Mouse (Mus musculus): ENCODE measurements at regions not wholly inside any gene's neighbourhood (a gene's known extent, or its start where the extent isn't known, plus 50 kb on each side); places are given as distances from the start of the nearest gene placed in this dataset.

GRCm38 (mm10) chr3:15118634-15119356 is 213.3 kb downstream of the Gm9733 start:
- no peak for DNase-seq

DNA sequence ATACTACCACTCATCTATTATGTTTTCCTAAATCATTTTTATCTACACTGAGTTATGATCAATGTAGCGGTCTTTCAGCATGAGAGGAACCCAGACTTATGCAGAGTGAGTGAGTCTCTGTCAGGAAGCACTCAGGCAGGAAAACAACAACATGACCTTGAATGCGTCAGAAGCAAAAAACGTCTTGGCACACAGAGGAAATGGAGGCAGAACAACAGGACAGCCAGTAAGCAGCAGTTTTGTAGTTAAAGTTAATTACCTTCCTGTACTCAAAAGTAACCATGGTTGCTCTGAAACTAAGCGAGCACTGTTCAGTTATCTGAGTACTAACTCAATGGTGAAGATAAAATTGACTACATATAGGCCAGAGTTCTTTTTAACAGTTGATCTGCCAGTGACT is 205.4 kb downstream of the Gm9733 start:
- DNase-seq = no peak

GRCm38 (mm10) chr3:15128370-15128769 is 203.7 kb downstream of the Gm9733 start:
- DNase-seq = no peak

DNA sequence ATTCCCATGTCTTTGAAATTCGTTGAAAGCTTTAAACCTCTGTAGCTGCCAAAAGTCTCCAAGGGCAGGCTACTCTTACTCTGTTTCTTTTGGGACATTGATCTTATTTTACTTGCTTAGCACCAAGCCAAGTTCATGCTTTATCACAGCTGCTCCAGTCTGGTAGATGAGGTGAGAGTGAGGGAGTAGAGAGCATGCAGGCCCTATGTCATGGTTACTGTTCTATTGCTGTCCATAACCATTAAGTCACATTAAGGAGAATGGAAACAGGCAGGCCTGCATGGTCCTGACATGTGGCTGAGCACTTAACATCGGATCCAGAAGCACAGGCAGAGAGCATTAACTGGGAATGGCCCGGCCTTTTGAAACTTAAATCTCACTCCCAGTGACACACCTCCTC is 203.1 kb downstream of the Gm9733 start:
- no peak for DNase-seq

GRCm38 (mm10) chr3:15129729-15130369 is 202.3 kb downstream of the Gm9733 start:
- DNase-seq = no peak

- no peak for DNase-seq
These were observed 200.0 kb downstream of the Gm9733 start for GRCm38 (mm10) chr3:15132136-15132535.

- no peak for DNase-seq
These were observed 192.6 kb downstream of the Gm9733 start for GRCm38 (mm10) chr3:15139550-15139949.

DNA sequence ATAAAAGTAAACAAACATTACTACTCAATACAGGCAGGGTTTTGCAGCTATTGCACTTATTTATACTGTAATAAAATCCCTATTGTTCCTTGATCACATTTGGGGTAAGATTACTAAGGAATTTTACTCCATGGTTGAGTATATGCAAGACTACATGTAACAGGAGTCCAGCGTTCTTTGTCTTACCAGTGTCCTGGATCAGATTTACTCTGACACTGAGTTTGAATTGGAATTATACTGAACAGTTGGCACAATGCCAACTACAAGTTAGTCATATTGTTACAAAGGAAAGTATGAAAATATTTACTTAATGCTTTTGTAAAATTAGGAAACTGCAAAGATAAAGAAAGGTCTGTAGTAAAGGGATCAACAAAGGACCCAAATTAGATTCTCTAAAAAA is 178.4 kb downstream of the Gm9733 start:
- DNase-seq = no peak

- DNase-seq = peak; percentile 84
These were observed 177.9 kb downstream of the Gm9733 start for GRCm38 (mm10) chr3:15154153-15154552.

GRCm38 (mm10) chr3:15156681-15157080 is 175.4 kb downstream of the Gm9733 start:
- no peak for DNase-seq

DNA sequence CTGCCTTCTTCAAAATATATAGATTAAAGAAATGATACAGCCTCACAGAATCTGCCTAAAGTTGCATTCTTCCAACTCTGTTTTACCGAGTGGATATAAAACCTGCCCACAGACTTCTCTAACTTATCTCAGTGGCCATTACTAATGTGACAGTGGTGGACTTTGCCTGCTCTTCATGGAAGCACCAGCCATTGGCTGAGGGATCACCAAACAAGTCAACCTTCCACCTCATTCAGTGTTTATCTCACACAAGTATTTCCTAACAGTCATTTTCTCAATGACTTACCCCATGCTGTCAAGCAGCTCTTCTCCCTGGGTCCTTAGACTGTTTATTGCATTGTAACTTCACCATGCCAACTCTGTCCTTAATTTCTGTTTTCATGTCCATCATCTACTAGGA is 174.3 kb downstream of the Gm9733 start:
- DNase-seq = no peak

GRCm38 (mm10) chr3:15158926-15159325 is 173.2 kb downstream of the Gm9733 start:
- no peak for DNase-seq

DNA sequence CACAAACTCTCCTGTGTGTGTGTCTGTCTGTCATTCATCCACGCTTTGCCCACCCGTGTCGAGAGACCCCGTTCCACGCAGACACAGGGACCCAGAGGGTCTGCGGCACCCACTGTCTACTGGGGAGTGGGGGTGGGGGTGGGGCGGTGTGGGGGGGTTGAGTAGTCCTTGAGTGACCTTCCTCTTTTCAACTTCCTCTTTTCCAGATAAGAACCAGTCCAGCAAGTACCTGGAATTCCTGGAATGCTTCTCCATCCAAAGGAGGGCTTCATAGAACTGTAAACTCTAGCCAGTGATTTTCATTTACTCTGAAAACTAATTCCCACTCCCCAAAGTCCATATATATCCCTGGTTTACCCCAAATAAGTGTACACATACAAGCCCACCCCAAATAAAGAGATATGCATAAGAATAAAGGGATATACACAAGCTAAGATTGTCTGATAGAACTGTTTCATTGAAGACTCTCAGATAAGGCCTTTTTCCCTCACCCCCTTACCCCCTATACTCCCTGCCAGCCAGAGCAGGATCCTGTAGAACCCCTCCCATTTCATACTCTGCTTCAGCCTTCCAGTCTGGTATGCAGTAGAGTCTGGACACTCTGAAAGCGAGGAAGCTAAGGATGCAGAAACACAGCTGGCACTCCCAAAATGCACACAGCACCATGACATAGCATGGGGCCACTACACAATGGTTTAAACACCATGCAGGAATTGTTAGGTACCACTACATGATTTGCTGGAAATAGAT is 172.0 kb downstream of the Gm9733 start:
- no peak for DNase-seq

DNA sequence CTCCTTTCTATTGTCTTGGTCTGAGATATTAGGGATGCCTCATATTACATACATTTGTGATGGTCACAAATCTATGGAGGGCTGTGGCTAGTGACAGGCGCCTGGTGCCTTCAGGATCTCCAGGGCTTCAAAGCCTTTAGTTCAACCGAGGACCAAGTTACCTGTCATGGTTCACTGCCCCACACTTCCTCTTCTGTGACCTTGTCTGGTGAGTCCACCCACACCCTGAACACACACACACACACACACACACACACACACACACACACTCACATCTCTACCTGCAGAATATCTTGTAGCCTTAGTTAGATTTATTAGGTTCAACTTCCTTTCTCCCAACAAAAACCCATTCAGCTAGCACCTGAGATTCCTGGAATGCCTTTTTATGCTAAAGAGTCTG is 156.3 kb downstream of the Gm9733 start:
- DNase-seq = no peak

DNA sequence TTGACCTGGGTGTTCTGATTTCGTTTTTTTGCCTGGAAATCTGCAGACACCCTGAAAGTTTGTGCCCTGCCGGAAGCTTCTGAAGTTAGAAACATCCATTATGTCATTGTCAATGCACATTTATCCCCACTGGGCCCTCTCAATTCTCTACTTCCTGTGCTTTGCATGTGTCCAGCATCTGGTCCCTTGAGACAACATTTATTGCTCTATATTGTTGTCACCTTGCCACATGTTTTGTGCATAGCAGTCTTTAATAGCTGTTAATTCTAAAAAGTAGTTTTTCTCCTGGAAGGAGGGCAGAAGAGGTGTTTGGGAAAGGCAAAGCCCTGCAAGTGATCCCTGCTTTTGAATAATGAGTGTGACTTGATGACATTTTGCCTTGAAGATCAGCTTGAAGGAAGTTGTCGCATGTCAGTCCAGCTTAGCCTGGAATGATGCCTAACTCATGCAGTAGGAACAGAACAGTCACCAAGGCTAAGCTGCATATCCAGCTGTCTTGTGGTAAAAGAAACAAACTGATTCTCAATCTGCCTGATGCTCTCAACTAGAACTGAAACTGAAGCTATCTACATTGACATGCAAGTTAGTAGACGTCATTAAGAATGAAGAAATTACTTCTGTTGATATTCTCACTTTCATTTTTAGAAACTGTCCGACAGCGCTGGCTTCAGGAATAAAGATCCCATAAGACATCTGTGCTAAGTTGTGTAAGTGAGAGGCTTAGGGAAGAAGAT is 152.9 kb downstream of the Gm9733 start:
- no peak for DNase-seq

- DNase-seq = no peak
These were observed 151.0 kb downstream of the Gm9733 start for GRCm38 (mm10) chr3:15181111-15181510.

DNA sequence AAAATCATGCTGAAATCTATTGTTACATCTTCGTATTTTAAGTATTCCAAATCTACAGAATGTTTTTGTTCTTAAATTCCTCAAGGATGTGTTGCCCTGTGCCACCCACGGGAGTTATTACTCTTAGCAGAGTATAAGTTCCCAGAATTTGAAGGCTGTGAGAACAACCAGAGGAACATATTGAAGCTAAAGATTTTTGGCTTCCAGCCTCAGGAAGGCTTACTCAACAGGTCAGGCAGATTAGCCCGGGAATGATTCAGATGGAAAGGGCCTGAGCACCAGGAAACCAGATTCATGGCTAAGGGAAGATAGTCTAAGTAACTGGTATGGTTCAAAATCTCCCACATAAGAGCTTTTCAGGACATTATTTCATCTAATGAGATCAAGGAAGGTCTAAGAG is 145.4 kb downstream of the Gm9733 start:
- no peak for DNase-seq

GRCm38 (mm10) chr3:15194362-15194761 is 137.7 kb downstream of the Gm9733 start:
- peak; percentile 45 for DNase-seq

DNA sequence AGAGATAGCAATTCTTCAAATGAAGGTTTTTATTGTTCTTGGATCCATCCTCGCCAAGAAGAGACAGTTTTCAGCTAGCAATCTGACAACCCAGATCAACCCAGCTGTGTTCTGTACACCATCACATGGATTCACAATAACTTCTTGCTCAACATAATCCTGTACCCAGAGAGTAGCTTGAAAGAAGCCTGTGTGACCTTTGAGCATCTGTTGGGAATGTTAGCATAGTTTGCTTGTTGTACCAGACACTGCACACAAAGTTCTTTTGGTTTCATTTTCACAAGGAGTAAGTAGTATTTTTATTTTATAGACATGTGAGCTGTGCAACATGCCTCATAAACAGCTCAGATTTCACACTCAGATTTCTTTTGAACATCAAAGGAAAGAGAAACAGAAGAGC is 136.0 kb downstream of the Gm9733 start:
- DNase-seq = no peak

- DNase-seq = no peak
These were observed 134.0 kb downstream of the Gm9733 start for GRCm38 (mm10) chr3:15198086-15198485.

GRCm38 (mm10) chr3:15200309-15200708 is 131.8 kb downstream of the Gm9733 start:
- no peak for DNase-seq

DNA sequence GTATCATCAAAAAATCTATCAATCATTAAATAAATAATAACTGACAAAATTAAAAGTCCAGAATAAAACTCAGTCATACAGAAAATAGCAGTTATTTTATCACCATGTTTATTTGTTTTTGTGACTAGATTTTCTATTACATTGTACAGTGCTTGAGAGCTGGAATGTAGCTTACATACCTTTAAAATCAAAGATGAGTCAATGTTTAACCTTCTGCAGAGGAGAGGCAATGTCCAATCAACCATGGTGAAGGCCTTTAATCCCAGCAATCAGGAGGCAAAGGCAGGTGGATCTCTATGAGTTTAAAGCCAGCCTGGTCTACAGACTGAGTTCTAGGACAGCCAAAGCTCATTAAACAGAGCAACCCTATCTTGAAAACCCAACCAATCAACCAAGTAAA is 131.1 kb downstream of the Gm9733 start:
- DNase-seq = no peak

DNA sequence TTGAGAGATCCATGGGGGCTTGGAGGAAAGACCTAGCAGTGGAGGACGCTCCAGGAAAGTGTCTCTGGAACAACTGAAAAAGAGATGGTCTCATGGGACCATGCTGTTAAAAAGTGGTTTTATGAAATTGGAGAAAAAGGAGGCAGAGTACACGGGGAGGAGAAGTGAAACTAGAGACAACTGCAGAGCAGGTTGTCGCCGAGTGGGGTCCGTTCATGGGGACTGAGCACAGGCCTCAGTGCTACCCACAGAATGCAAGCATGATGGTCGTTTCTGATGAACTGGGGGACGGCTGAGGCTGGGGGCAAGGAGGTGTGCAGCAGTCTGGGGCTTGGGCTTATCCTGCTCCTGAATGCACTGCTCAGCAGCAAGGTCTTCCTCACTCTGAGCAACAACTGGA is 129.3 kb downstream of the Gm9733 start:
- no peak for DNase-seq

Measured in cerebellum, adult 11-12 months (tissue).